Mouse (Mus musculus) lung, adult 2 months (tissue): ENCODE data around the gene Ext2.

ENCODE experiments used
- CTCF ChIP-seq: fragments of 200-500 bp; IDR thresholded peaks from 2 replicates; pipeline ENCODE4 v1.5.1; 2011; ENCODE audit warnings: mild to moderate bottlenecking, low read length, control low read depth; ENCODE audit not compliant: insufficient read depth
- POLR2A ChIP-seq: fragments of 200-500 bp; IDR thresholded peaks from 2 replicates; pipeline ENCODE4 v1.6.1; 2011; ENCODE audit warnings: low read depth, mild to moderate bottlenecking, control low read depth, low read length, borderline replicate concordance; ENCODE audit errors: extremely low read depth

DNA sequence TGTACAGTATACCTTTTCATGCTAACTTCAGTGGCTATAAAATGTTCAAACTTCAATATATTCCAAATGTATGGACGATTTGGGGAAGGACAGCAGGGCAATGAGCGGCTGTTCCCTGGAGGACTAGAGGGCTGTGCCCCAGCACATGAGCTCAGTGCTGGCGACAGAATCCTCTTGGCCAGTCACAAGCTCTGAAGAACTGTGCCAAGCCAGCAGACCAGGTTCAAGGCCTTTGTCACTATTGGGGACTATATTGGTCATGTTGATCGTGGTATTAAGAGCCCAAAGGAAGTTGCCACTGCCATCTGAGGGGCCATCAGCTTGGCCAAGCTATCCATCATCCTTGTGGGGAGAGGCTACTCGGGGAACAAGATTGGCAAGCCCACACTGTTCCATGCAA is 28.0 kb downstream of the Ext2 start:
- TF ChIP-seq POLR2A: no peak
- TF ChIP-seq CTCF: no peak
